Mouse (Mus musculus) liver, embryonic 14.5 days (tissue): ENCODE data around the gene Slamf9. TPM values are rescaled to one million over a fixed set of nuclear protein-coding genes. Genes with fewer than 3 reads are reported as not detected.

Experiments used
- ATAC-seq: fragments of 200-750 bp; cut with Nextera tagmentation; 2 replicates; pipeline ENCODE4 v1.8.0; 2017; ENCODE audit warnings: moderate number of reproducible peaks, mild to moderate bottlenecking, moderate library complexity; ENCODE audit not compliant: insufficient read depth
- DNase-seq, 3 experiments: peaks; one replicate each; pipeline ENCODE4 v3.0.0-alpha.2; 2012 to 2013; ENCODE audit warnings: low read depth in 3 of 3, low spot score in 3 of 3
- H3K27ac ChIP-seq: fragments of 300-500 bp; sonication (generic); 2 replicates; pipeline ENCODE4 v1.5.1; 2014; ENCODE audit warnings: moderate library complexity, mild to moderate bottlenecking, control low read depth, inconsistent platforms
- H3K27me3 ChIP-seq: fragments of 300-500 bp; sonication (generic); 2 replicates; pipeline ENCODE4 v1.6.1; 2014; ENCODE audit warnings: mild to moderate bottlenecking, low read length, moderate library complexity; ENCODE audit not compliant: control insufficient read depth, insufficient read depth
- H3K36me3 ChIP-seq: fragments of 300-500 bp; sonication (generic); replicated peaks from 2 replicates; pipeline ENCODE4 v1.6.1; 2014; ENCODE audit warnings: low read depth; ENCODE audit not compliant: control insufficient read depth, insufficient read depth
- H3K4me1 ChIP-seq, 2 experiments: fragments of 200-500 bp in 1 of 2; fragments of 300-500 bp in 1 of 2; sonication (generic) in 1 of 2; replicated peaks; 2 replicates each; pipeline ENCODE4 v1.6.1; 2012 to 2014; ENCODE audit warnings: antibody characterized with exemption in 1 of 2, inconsistent platforms in 1 of 2, low read length in 1 of 2; ENCODE audit not compliant: control insufficient read depth in 2 of 2, insufficient read depth in 2 of 2
- H3K4me2 ChIP-seq: fragments of 300-500 bp; sonication (generic); 2 replicates; pipeline ENCODE4 v1.6.1; 2014; ENCODE audit warnings: low read depth, mild to moderate bottlenecking, control low read depth, moderate library complexity
- H3K4me3 ChIP-seq, 2 experiments: fragments of 200-500 bp in 1 of 2; fragments of 300-500 bp in 1 of 2; sonication (generic) in 1 of 2; 2 replicates each; pipeline ENCODE4 v1.5.1; 2012 to 2014; ENCODE audit warnings: low read depth in 2 of 2, low read length in 2 of 2, mild to moderate bottlenecking in 2 of 2, control low read depth in 1 of 2, inconsistent platforms in 1 of 2, moderate library complexity in 1 of 2; ENCODE audit not compliant: insufficient read depth in 1 of 2
- H3K9ac ChIP-seq: fragments of 300-500 bp; sonication (generic); replicated peaks from 2 replicates; pipeline ENCODE4 v1.6.1; 2014; ENCODE audit warnings: mild to moderate bottlenecking, control low read depth, moderate library complexity
- H3K9me3 ChIP-seq: fragments of 300-500 bp; sonication (generic); 2 replicates; pipeline ENCODE4 v1.6.1; 2016; ENCODE audit warnings: low read length, mixed read lengths; ENCODE audit not compliant: control insufficient read depth
- CTCF ChIP-seq: IDR thresholded peaks from 2 replicates; pipeline ENCODE4 v1.5.1; 2016; ENCODE audit warnings: antibody characterized with exemption, low read depth, control low read depth
- EP300 ChIP-seq: IDR thresholded peaks from 2 replicates; pipeline ENCODE4 v1.6.1; 2016; ENCODE audit warnings: antibody characterized with exemption, low read depth
- WGBS: fragments of 180-500 bp; shearing (Covaris S2); extraction: QIAGEN DNeasy Blood & Tissue Kit; methylation state at CpG from one replicate; pipeline ENCODE4 v1.1.7; 2014; ENCODE audit not compliant: insufficient replicate concordance; 5-methylcytosine and 5-hydroxymethylcytosine counted together
- polyA plus RNA-seq, 2 experiments: library from polyadenylated mRNA; depleted of rRNA in 1 of 2; stranded (reverse) in 1 of 2; unstranded in 1 of 2; fragments of >200 nt; fragmentation: Nextera tagmentation in 1 of 2; extraction: Ambion mirVana in 1 of 2; gene quantifications; 2 replicates each; pipeline versions ENCODE4 v1.2.1 to v1.2.3; 2012 to 2014

The Slamf9 gene
- polyA plus RNA-seq, 2 experiments = 1.5 to 1.9 TPM

DNA sequence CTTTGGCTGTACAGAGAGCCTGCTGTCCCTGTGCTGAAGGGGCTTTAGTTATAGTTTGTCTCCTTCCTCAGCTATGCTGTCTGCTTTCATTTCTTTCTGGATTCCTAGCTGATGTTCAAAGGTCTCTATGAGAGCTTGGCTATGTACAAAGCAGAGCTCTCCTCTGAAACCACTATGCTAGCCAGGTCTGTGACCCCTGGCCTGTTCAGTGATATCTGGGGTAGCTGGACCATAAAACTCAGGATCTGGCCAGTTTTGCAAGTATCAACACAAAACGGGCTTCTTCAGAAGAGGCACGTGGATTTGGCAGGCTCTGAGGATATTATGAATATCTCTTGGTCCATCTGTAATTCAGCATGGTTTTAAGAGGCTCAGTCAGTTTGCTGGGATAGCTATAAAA is 22.2 kb upstream of the Slamf9 start:
- Histone ChIP-seq H3K4me3 (no peak overlapping the region), H3K9me3 (no peaks in the 10 kb centered on the region), H3K36me3 (no peaks in the 10 kb centered on the region), H3K27me3 (no peaks in the 10 kb centered on the region), H3K27ac (no peak overlapping the region), H3K4me2 (no peak overlapping the region), H3K9ac (no peak overlapping the region), H3K4me1 (0 out of 4 replicates have a peak, but pooled peaks cover 0 to 1% of the 10 kb centered on the region in 2 experiments)
- WGBS = 31% methylated on average over 2 of the region's 2 CpGs
- no peak for DNase-seq
- TF ChIP-seq CTCF (no peak), EP300 (no peak)
- no peak for ATAC-seq

DNA sequence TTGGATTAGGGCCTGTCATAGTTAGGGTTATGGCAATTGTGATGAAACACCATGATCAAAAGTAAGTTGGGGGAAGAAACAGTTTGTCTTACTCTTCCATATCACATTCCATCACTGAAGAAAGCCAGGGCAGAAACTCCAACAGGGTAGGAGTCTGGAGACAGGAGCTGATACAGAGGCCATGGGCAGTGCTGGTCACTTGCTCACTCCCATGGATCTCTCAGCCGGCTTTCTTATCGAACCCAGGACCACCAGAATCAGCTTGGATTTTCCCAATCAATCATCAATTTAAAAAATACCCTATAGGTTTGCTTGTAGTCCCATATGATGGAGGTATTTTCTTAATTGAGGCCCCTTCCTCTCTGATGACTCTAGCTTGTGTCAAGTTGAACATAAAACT is 21.3 kb upstream of the Slamf9 start:
- ATAC-seq (no peak), DNase-seq (no peak)
- WGBS = 76% methylated on average over 2 of the region's 2 CpGs

DNA sequence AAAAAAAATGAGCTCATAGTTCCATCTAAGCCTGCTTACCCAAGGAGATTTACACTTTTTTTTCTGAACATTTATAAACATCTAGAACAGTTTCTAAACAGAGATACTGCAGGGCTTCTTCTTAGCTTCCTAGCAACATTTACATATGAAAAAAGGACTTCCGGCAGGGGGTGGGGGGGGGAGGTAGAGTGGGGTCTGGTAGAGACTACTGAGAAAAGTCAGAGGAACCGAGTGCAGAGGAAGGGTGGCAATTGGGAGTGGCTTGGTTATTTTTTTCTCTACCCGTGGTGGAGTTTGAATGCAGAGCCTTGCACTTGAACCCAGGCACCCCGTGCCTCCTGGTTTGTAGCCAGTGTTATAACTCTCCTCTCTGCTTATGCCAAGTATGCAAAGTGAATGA is 19.7 kb upstream of the Slamf9 start:
- TF ChIP-seq EP300 (no peak), CTCF (no peak)
- no peaks in the 10 kb centered on the region for H3K9me3 ChIP-seq
- H3K4me2 ChIP-seq = no peak overlapping the region
- H3K4me1 ChIP-seq = 0 out of 4 replicates have a peak, but pooled peaks cover 0 to 1% of the 10 kb centered on the region in 2 experiments
- no peaks in the 10 kb centered on the region for H3K27me3 ChIP-seq
- H3K27ac ChIP-seq = no peak overlapping the region
- no peak for DNase-seq
- no peaks in the 10 kb centered on the region for H3K36me3 ChIP-seq
- no peak overlapping the region for H3K4me3 ChIP-seq
- WGBS = 7% methylated on average over 4 of the region's 4 CpGs
- no peak for ATAC-seq
- no peak overlapping the region for H3K9ac ChIP-seq

More for the DNA sequence above, 21.3 kb upstream of the Slamf9 start:
- no peaks in the 10 kb centered on the region for H3K36me3 ChIP-seq
- H3K4me3 ChIP-seq = no peak overlapping the region
- no peak overlapping the region for H3K4me2 ChIP-seq
- H3K27me3 ChIP-seq = no peaks in the 10 kb centered on the region
- 0 out of 4 replicates have a peak, but pooled peaks cover 0 to 1% of the 10 kb centered on the region in 2 experiments for H3K4me1 ChIP-seq
- no peaks in the 10 kb centered on the region for H3K9me3 ChIP-seq
- TF ChIP-seq CTCF (no peak), EP300 (no peak)
- H3K9ac ChIP-seq = no peak overlapping the region
- H3K27ac ChIP-seq = no peak overlapping the region

DNA sequence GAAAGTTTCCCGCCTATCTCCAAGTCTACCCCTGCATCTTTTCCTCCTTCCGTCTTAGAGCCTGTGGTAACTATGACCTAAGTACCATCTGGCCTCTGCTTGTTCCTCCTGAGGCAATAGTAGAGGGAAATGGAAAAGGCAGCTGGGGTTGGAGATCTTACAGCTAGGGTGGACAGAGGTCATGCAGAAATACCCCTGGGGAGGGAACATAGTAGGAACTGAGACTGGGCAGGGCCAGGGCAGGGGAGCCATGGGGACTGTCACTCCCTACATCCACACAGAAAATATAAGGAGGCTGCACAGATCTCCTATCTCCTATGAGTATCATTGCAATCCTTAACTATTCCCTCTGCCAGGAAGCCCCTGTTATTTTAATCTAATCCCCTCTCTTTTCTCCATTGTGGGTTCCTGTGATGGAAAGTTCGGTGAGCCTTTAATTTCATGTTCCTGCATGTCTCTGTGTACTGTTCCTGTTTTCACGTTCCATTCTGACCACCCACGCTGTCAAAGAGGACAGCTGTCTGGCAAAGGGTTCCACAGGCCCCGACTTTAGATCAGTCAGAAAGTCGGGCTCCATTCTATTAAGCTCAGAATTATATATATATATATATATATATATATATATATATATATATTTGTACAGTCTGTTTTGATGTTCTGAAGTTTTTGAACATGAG is 19.0 kb upstream of the Slamf9 start:
- ATAC-seq (no peak), DNase-seq (no peak)
- H3K27ac ChIP-seq = no peak overlapping the region

DNA sequence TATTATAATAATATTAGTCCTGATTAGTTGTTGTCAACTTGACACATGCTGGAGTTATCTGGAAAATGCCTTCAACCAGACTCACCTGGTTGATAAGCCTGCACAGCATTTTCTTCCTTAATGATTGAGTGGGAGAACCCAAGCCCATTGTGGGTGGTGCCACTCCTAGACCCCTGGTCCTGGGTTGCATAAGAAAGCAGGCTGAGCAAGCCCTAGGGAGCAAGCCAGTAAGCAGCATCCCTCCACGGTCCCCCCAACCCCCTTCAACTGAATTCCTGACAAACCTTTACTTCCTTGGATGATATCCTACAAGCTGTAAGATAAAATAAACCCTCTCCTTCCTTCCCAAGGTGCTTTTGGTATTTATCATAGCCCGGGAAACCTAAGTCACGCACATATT is 18.0 kb upstream of the Slamf9 start:
- no peak overlapping the region for H3K4me3 ChIP-seq
- DNase-seq (no peak), ATAC-seq (no peak)
- H3K9me3 ChIP-seq = no peaks in the 10 kb centered on the region
- no peak overlapping the region for H3K27ac ChIP-seq
- H3K4me1 ChIP-seq = peaks cover 0 to 3% of the 10 kb centered on the region in 2 experiments; a peak in 2 of 4 replicates
- no peak overlapping the region for H3K4me2 ChIP-seq
- H3K9ac ChIP-seq = no peak overlapping the region
- no peaks in the 10 kb centered on the region for H3K27me3 ChIP-seq
- TF ChIP-seq CTCF (no peak), EP300 (no peak)
- WGBS = 80% methylated on average over 3 of the region's 3 CpGs
- no peaks in the 10 kb centered on the region for H3K36me3 ChIP-seq

More for the DNA sequence above, 19.0 kb upstream of the Slamf9 start:
- Histone ChIP-seq H3K27me3 (no peaks in the 10 kb centered on the region), H3K4me3 (no peak overlapping the region), H3K9me3 (no peaks in the 10 kb centered on the region), H3K4me1 (0 out of 4 replicates have a peak, but pooled peaks cover 0 to 1% of the 10 kb centered on the region in 2 experiments), H3K4me2 (no peak overlapping the region), H3K9ac (no peak overlapping the region), H3K36me3 (no peaks in the 10 kb centered on the region)
- TF ChIP-seq CTCF (no peak), EP300 (no peak)
- 28% methylated on average over 7 of the region's 7 CpGs for WGBS
